Mouse (Mus musculus) left cerebral cortex, adult 2 months (tissue): ENCODE measurements around the gene Vps29. TPM values are rescaled to one million over a fixed set of nuclear protein-coding genes. Genes with fewer than 3 reads are reported as not detected.

Experiments
- DNase-seq, 2 experiments: peaks; one replicate each; pipeline ENCODE4 v3.0.0; 2021 to 2022; ENCODE audit warnings: low spot score in 2 of 2, mixed read lengths in 1 of 2; ENCODE audit errors: extremely low spot score in 1 of 2
- H3K27ac ChIP-seq: fragments of 200-600 bp; 2 replicates; pipeline ENCODE4 v1.8.1; 2022
- H3K4me3 ChIP-seq: fragments of 200-600 bp; 2 replicates; pipeline ENCODE4 v1.8.1; 2022
- CTCF ChIP-seq: fragments of 200-600 bp; IDR thresholded peaks from 2 replicates; pipeline ENCODE4 v1.8.1; 2022; ENCODE audit warnings: antibody characterized with exemption, mild to moderate bottlenecking, moderate library complexity
- intact Hi-C: fragments of 180-260 bp; cut with DNase I; formaldehyde crosslinking; loops from one replicate; pipeline ENCODE4 v1.15.1; 2025
- total RNA-seq, 2 experiments: library from RNA; stranded (reverse); gene quantifications; 2 replicates each; pipeline ENCODE4 v1.2.3; 2021

Gene Vps29
- total RNA-seq, 2 experiments from 2014 or later: 180 to 190 TPM

DNA sequence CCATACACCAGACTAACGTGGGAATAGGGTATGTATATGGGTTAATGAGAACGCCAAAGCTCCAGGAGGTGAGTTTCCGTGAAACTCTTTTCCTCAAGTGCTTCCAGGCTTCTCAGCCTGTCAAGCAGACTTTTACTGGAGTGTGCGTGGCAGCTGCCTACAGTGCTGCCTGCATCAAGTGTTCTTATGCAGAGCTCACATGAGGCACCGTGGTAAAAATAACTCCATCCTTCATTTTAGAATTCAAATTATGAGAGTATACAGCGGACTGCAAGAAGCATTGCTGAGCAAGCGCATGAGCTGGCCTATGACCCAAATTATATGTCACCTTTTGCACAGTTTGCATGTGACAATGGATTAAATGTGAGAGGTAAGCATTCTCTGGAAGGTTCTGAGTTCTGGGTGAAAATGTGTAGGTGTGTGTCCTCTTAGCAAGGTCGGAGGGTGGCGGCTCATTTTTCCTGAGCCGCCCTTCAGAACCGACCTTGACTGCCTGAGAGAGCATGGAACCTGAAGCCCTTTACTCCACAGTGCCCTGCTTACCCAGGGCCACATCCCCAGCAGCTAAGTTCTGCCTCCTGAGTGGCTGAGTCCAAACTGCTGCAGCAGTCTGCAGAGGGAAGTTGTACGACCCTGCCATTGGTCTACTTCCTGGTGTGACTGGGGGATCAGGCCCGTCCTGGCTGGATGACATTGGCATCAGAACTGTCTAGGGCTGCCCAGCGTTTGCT, 34.5 kb upstream of the Vps29 start:
- Histone ChIP-seq H3K4me3 (no peak overlapping the region), H3K27ac (peak overlapping the region; percentile 58)
- no peak for TF ChIP-seq CTCF
- intact Hi-C loops: no loop called here
- no peak for DNase-seq

DNA sequence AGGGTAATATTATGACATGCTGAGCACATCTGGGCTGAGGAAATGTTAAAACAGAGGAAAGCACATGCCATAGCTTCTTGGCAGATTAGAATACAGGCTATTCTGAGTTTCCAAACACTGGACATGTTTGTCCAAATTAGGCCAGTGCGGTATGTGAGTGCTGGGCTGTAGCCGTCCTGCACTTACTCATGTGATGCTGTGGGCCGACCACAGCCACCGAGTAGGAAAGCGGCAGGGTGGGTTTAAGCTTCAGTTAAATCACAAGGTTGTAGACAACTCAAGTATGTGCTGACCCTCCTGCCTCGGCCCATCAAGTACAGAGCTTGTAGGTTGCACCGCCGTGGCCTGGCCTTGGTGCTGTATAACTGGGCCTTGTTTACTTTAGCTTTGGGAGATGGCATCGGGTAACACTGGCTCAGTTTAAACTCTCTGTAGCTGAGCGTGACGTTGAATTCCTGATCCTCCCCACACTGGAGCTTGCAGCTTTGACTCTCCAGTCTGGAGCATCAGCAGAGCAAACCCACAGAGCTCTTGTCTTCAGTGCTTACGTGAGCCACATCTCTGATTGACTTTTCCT, 33.9 kb upstream of the Vps29 start:
- intact Hi-C loops: no loop called here
- peak overlapping the region; percentile 58 for H3K27ac ChIP-seq
- no peak for TF ChIP-seq CTCF
- H3K4me3 ChIP-seq: no peak overlapping the region
- no peak for DNase-seq

DNA sequence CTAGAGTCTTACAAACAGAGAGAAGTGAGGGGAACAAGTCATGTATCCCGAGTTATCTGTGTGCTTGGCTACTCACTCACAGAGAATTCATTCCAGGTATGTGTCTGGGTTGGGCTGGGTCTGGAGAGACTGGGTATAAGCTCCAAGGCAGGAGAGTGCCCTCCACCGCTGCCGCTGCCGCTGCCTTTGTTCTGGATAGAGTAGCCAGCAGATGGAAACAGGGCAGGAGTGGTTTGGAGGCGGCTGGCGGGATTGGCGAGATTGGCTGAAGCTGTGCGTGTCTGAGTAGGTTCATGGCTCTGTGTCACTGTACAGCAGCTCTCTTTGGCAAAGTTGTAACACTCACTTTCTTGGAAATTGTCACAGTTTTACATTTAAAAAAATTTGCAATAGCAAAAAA, 30.6 kb upstream of the Vps29 start:
- no peak for DNase-seq
- H3K4me3 ChIP-seq: no peak overlapping the region
- H3K27ac ChIP-seq: no peak overlapping the region
- intact Hi-C loops: no loop called here
- TF ChIP-seq CTCF: no peak

DNA sequence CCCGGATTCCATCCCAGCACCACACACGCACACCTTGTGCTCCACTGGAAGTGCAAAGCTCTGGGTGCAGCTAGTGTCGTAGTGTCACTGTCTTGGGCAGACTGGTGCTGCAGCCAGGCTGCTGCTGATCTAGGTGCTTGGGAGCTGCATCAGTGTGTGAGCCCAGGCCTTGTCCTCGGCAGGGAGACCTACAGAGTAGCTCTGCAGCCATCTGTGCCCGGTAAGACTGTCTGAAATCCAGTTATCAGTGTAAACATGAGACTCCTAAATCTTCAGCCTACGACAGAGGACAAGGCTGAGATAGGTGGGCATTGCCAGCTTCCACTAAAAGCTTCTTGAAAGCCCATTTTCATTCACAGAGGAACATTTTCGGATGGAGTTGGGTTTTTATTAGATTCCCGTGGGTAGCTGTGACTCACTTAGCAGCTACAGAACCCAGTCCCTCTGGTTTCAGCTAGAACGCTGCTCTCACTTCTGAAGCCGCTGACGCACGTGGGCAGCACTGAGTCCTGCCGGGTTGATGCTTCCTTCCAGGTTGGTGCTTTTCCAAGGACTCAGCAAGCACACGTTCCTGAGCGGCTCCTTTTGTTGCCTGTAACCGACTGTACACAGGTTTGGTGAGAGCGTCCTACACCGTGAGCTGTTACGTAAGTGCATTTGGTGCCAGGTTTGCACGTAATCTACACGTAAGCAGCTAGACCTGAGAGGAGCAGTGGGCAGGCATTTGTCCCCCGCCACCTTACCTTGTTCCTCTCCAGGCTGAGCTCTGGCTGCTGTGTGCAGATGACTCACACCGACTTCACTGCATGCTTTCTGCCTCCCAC, 29.3 kb upstream of the Vps29 start:
- intact Hi-C loops: loop anchor here (1.0 to 5.0 kb wide), 3 partner anchors 10 to 58 kb away; partner anchors contain the start of gene Pptc7

DNA sequence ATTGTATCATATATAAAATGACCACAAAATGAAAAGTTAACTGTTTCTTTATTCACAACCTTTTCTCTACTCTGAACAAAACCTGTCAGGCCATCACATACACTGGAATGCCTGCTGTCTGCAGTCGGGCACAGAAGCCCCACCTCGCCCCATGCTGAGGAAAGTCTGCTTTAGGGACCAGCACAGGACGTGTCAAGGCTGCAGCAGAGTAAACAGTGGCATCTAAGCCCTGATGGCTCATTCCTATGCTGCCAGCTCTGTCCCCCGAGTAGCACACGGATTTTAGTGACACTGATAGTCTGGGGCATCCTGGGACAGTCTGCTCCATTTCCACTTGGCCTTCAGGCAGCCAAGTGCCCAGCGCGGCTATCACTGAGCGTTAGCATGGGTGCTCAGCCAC, 28.7 kb upstream of the Vps29 start:
- DNase-seq: no peak
- Histone ChIP-seq H3K27ac (peak overlapping the region; percentile 81), H3K4me3 (no peak overlapping the region)
- intact Hi-C loops: loop anchor here (1.0 to 5.0 kb wide), 3 partner anchors 10 to 58 kb away; partner anchors contain the start of gene Pptc7
- no peak for TF ChIP-seq CTCF

More for the DNA sequence above, 29.3 kb upstream of the Vps29 start:
- H3K27ac ChIP-seq: peak overlapping the region; percentile 81
- H3K4me3 ChIP-seq: no peak overlapping the region
- peak; percentile 78 to 81 for DNase-seq
- peak; percentile 11; the same call in 1 of the 2 replicates for TF ChIP-seq CTCF

DNA sequence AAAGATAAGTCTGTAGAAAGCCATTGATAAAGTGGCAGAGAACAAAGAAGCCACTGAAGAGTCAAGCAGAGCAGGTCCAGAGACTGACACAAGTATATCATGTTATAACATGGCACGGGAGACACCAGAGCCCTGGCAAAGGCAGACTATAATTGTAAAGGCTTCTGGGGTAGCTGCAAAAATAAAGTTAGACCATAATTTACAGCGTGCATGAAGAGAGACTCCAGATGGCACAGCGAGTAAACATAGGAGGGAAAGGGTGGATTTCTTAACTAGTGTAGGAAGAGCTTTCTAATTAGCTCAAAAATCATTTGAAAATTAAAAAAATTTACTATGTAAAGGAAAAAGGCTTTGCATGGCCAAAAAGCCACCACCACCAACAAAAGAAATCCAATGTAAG, 26.9 kb upstream of the Vps29 start:
- Histone ChIP-seq H3K27ac (no peak overlapping the region), H3K4me3 (no peak overlapping the region)
- intact Hi-C loops: loop anchor here (5.0 kb wide), 1 partner anchor 60 kb away; no protein-coding TSS in a partner anchor
- DNase-seq: no peak
- no peak for TF ChIP-seq CTCF

DNA sequence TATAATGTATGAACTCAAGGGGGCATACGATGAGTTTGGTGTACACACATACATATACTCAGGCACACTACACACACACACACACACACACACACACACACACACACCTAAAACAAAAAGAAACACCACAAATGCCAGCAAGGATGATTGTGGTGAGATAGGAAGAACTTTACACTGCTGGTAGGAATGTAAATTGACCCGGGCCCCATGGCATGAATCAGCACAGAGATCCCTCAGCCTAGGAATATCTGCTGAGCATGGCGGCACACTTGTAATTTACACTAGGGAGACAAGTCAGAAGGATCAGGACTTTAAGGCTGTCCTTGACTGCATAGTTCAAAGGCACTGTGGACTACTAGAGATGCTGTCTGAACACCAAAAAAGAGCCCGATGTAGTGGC, 23.9 kb upstream of the Vps29 start:
- intact Hi-C loops: no loop called here
- no peak for DNase-seq
- Histone ChIP-seq H3K4me3 (no peak overlapping the region), H3K27ac (no peak overlapping the region)
- TF ChIP-seq CTCF: no peak

DNA sequence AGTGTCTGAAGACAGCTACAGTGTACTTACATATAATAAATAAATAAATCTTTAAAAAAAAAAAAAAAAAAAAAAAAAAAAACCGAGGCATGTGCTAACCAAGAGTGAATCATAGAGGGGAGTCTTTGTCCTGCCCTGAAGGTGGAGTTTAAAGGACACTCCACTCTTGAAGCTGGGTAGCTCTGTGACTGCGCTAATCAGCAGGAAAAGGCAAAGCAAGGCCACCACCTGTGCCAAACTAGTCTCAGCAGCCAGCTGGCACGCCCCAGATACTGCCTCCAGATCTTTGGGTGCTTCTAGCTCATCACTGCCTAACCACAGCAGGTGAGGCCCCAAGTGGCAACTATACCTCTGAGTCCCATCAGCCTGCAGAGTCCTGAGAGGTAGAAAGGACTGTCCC, 19.5 kb upstream of the Vps29 start:
- no peak for TF ChIP-seq CTCF
- Histone ChIP-seq H3K27ac (no peak overlapping the region), H3K4me3 (no peak overlapping the region)
- DNase-seq: no peak
- intact Hi-C loops: no loop called here

DNA sequence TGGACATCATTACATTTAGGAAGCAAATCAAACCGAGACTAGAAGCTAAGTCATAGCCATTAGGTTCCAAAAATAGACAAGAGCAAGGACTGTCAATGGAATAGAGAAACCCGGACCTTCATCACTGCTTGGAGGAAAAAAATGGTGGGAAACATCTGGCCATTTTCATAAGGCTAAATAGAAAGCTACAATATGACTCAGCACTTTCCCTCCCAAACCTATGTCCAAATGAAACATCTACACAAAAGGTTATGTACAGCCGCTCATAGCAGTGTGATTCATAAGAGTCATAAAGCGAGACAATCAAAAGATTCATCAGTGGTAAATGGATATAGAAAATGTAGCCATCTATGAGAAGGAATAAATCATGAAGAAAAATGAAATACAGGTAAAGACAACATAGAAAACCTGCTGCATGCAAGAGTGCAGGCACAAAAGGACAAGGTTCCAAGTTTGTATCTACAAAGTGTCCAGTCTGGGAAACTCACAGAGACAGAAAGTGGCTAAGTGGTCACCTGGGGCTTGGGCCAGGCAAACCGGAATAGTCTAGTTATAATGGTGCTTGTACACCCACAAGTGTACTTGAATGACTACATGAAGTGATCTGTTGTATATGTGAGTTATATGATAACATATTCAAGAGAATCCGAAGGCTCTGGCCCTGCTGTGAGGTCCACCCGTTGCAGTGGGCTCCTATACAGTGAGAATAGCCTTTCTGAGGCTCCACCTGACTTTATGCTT, 17.4 kb upstream of the Vps29 start:
- H3K4me3 ChIP-seq: no peak overlapping the region
- no peak for TF ChIP-seq CTCF
- DNase-seq: no peak
- no peak overlapping the region for H3K27ac ChIP-seq
- intact Hi-C loops: no loop called here

DNA sequence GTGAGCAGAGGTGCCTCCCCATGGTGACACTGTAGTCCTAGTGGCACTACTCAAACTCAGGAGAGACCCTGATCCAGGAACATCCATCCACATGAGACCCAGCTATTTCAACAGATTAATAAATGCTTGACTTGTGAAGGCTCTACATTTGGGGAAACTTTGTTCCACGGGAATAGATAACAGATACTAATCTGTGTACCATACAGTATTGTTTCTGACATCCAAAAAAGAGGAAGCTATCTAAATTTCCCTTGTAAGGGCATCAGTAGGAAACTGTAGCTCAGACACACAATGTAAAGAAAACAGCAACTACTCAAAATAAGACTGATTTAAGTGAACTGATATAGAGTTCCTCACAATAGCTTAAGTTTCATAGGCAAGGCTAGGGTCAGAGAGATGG, 11.3 kb upstream of the Vps29 start:
- H3K4me3 ChIP-seq: no peak overlapping the region
- no peak for TF ChIP-seq CTCF
- intact Hi-C loops: loop anchor here (5.0 kb wide), 1 partner anchor 231 kb away; no protein-coding TSS in a partner anchor
- DNase-seq: no peak
- no peak overlapping the region for H3K27ac ChIP-seq

DNA sequence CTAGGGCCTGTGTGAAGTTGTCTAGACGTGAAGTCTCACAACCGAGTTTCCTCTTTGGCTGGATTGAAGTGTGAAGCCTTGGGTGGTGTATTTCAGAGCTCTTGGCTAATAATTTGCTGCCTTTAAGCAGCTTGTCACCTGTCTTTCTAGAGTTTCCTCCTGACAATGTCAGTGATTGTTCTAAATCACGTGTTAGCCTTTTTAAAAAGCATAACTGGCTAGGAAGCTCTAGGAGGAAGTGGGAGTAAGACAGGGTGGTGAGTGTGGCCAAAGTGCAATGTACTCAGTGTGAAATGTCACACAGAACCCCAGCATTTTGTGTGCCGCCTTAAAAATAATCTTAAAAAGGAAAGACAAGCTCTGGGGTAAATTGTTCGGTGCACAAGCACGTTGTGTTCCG, 10.4 kb upstream of the Vps29 start:
- intact Hi-C loops: loop anchor here (1.0 to 5.0 kb wide), 2 partner anchors 75 to 231 kb away; no protein-coding TSS in a partner anchor
- Histone ChIP-seq H3K27ac (no peak overlapping the region), H3K4me3 (no peak overlapping the region)
- no peak for TF ChIP-seq CTCF
- no peak for DNase-seq
